Comparison of ENCODE assay signal across 8 mouse cellular contexts in genomic region chr8:105852146-105852729, GRCm38 (mm10). TPM values are rescaled to one million over a fixed set of nuclear protein-coding genes. Genes with fewer than 3 reads are reported as not detected.
A peak's percentile ranks its signal among the peaks of the same experiment; 100 is the strongest.
DNase-seq lines count a peak whose midpoint lies in the region; ATAC-seq lines count a peak whose summit lies in the region.
"Had no signal": no experiment of that assay in that cellular context is flagged by ENCODE, and none has a peak within 500 bp of the region (broad histone marks: within the 10 kb centered on the region; RNA-seq: fewer than 3 reads in every experiment).

No protein-coding gene starts in this region.

- peaks cover 26% of the 10 kb centered on the region for H3K36me3 ChIP-seq in embryonic facial prominence, embryonic 13.5 days
- peaks cover 6% of the 10 kb centered on the region for H3K36me3 ChIP-seq in intestine, embryonic 16.5 days (ENCODE audit: control insufficient read depth, insufficient read depth, low read length)
- peaks cover 21% of the 10 kb centered on the region for H3K36me3 ChIP-seq in neural tube, embryonic 12.5 days

- WGBS in embryonic facial prominence, embryonic 13.5 days = 78% methylated on average over 12 of the region's 12 CpGs
- WGBS in intestine, embryonic 16.5 days = 77% methylated on average over 12 of the region's 12 CpGs
- 84% methylated on average over 12 of the region's 12 CpGs for WGBS in neural tube, embryonic 12.5 days

- peak; percentile 15 for DNase-seq in layer of hippocampus, adult 11-12 months (ENCODE audit: low spot score)
- no peak for DNase-seq in layer of hippocampus, postnatal 36 days
- DNase-seq in embryo, embryonic 10 days (ENCODE audit: low spot score) = no peak
- DNase-seq in right cerebral cortex, postnatal 36 days (ENCODE audit: low spot score in 2 of 2) = no peak

- no peak for ATAC-seq in embryonic facial prominence, embryonic 13.5 days (ENCODE audit: insufficient number of reproducible peaks, insufficient read depth, low FRiP score, low TSS enrichment, low read depth)
- no peak for ATAC-seq in intestine, embryonic 16.5 days
- no peak for ATAC-seq in neural tube, embryonic 12.5 days (ENCODE audit: low FRiP score, low read depth)

- peak overlapping the region; percentile 89 for H3K27ac ChIP-seq in embryonic facial prominence, embryonic 13.5 days
- H3K27ac ChIP-seq in intestine, embryonic 16.5 days (ENCODE audit: low read length) = no peak overlapping the region
- H3K27ac ChIP-seq in neural tube, embryonic 12.5 days = no peak overlapping the region

- no peak overlapping the region for H3K9ac ChIP-seq in embryonic facial prominence, embryonic 13.5 days
- H3K9ac ChIP-seq in intestine, embryonic 16.5 days (ENCODE audit: low read depth, low read length) = no peak overlapping the region
- no peak overlapping the region for H3K9ac ChIP-seq in neural tube, embryonic 12.5 days

- no peaks in the 10 kb centered on the region for H3K27me3 ChIP-seq in embryonic facial prominence, embryonic 13.5 days
- no peaks in the 10 kb centered on the region for H3K27me3 ChIP-seq in intestine, embryonic 16.5 days (replicated peaks; ENCODE audit: control insufficient read depth, insufficient read depth, low read length)
- no peaks in the 10 kb centered on the region for H3K27me3 ChIP-seq in neural tube, embryonic 12.5 days (replicated peaks)

- peak overlapping the region; percentile 72; the same call in 1 of the 2 replicates for H3K4me2 ChIP-seq in embryonic facial prominence, embryonic 13.5 days
- no peak overlapping the region for H3K4me2 ChIP-seq in intestine, embryonic 16.5 days (ENCODE audit: low read depth, low read length)
- H3K4me2 ChIP-seq in neural tube, embryonic 12.5 days (replicated peaks) = peak overlapping the region; percentile 79; the same call in 1 of the 2 replicates

- peaks cover 25% of the 10 kb centered on the region for H3K4me1 ChIP-seq in embryonic facial prominence, embryonic 13.5 days
- peaks cover 18% of the 10 kb centered on the region for H3K4me1 ChIP-seq in intestine, embryonic 16.5 days (ENCODE audit: control insufficient read depth, insufficient read depth, low read length)
- H3K4me1 ChIP-seq in neural tube, embryonic 12.5 days = peaks cover 24% of the 10 kb centered on the region

- H3K4me3 ChIP-seq in embryonic facial prominence, embryonic 13.5 days = peak overlapping the region; percentile 70
- peak overlapping the region; percentile 79 for H3K4me3 ChIP-seq in intestine, embryonic 16.5 days (ENCODE audit: low read length)
- H3K4me3 ChIP-seq in neural tube, embryonic 12.5 days = no peak overlapping the region

- no peaks in the 10 kb centered on the region for H3K9me3 ChIP-seq in embryonic facial prominence, embryonic 13.5 days
- H3K9me3 ChIP-seq in intestine, embryonic 16.5 days (ENCODE audit: control insufficient read depth, low read length) = no peaks in the 10 kb centered on the region
- H3K9me3 ChIP-seq in neural tube, embryonic 12.5 days = no peaks in the 10 kb centered on the region

RNA-seq across cellular contexts. Expression of gene Cenpt, which starts 0.8 kb away (rescaled TPM):
- total RNA-seq in layer of hippocampus, postnatal 36 days (2021) = 10 to 100 TPM; 14.2 to 15.2 TPM
- 56.0 and 58.7 TPM in 2 replicates for polyA plus RNA-seq in embryonic facial prominence, embryonic 13.5 days (2015; fragmentation: Nextera tagmentation; extraction: Ambion mirVana)
- 25.5 and 28.9 TPM in 2 replicates for polyA plus RNA-seq in intestine, embryonic 16.5 days (2015; fragmentation: Nextera tagmentation; extraction: Ambion mirVana)
- polyA plus RNA-seq in neural tube, embryonic 12.5 days (2016; fragmentation: Nextera tagmentation; extraction: Ambion mirVana) = 58.6 and 61.8 TPM in 2 replicates

RNA-seq across cellular contexts. Expression of gene Thap11, which starts 2.7 kb away (rescaled TPM):
- 10 to 100 TPM; 42.2 to 42.3 TPM for total RNA-seq in layer of hippocampus, postnatal 36 days (2021)
- 73.5 and 77.5 TPM in 2 replicates for polyA plus RNA-seq in embryonic facial prominence, embryonic 13.5 days (2015; fragmentation: Nextera tagmentation; extraction: Ambion mirVana)
- polyA plus RNA-seq in intestine, embryonic 16.5 days (2015; fragmentation: Nextera tagmentation; extraction: Ambion mirVana) = 49.4 and 49.6 TPM in 2 replicates
- 73.0 and 77.7 TPM in 2 replicates for polyA plus RNA-seq in neural tube, embryonic 12.5 days (2016; fragmentation: Nextera tagmentation; extraction: Ambion mirVana)

RNA-seq across cellular contexts. Expression of gene Nutf2, which starts 8.1 kb away (rescaled TPM):
- 10 to 100 TPM; 27.6 to 36.3 TPM for total RNA-seq in layer of hippocampus, postnatal 36 days (2021)
- polyA plus RNA-seq in embryonic facial prominence, embryonic 13.5 days (2015; fragmentation: Nextera tagmentation; extraction: Ambion mirVana) = 191 and 275 TPM in 2 replicates
- polyA plus RNA-seq in intestine, embryonic 16.5 days (2015; fragmentation: Nextera tagmentation; extraction: Ambion mirVana) = 165 and 207 TPM in 2 replicates
- 238 and 249 TPM in 2 replicates for polyA plus RNA-seq in neural tube, embryonic 12.5 days (2016; fragmentation: Nextera tagmentation; extraction: Ambion mirVana)

RNA-seq across cellular contexts. Expression of gene Tsnaxip1, which starts 24.7 kb away (rescaled TPM):
- under 1 TPM in 1 of 2 experiments, not detected in 1; 0.22 TPM for total RNA-seq in layer of hippocampus, postnatal 36 days (2021)
- 0.21 and 0.24 TPM in 2 replicates for polyA plus RNA-seq in embryonic facial prominence, embryonic 13.5 days (2015; fragmentation: Nextera tagmentation; extraction: Ambion mirVana)
- not detected in 2 replicates for polyA plus RNA-seq in intestine, embryonic 16.5 days (2015; fragmentation: Nextera tagmentation; extraction: Ambion mirVana)
- 0.24 and 0.27 TPM in 2 replicates for polyA plus RNA-seq in neural tube, embryonic 12.5 days (2016; fragmentation: Nextera tagmentation; extraction: Ambion mirVana)
- total RNA-seq: heart, postnatal 10 days had no signal

RNA-seq across cellular contexts. Expression of gene Ranbp10, which starts 25.1 kb away (rescaled TPM):
- total RNA-seq in layer of hippocampus, postnatal 36 days (2021) = 10 to 100 TPM; 24.4 to 27.6 TPM
- polyA plus RNA-seq in embryonic facial prominence, embryonic 13.5 days (2015; fragmentation: Nextera tagmentation; extraction: Ambion mirVana) = 15.1 and 17.8 TPM in 2 replicates
- polyA plus RNA-seq in intestine, embryonic 16.5 days (2015; fragmentation: Nextera tagmentation; extraction: Ambion mirVana) = 7.1 and 8.2 TPM in 2 replicates
- 14.6 and 15.2 TPM in 2 replicates for polyA plus RNA-seq in neural tube, embryonic 12.5 days (2016; fragmentation: Nextera tagmentation; extraction: Ambion mirVana)
